Mouse (Mus musculus): ENCODE data around the gene Rrbp1. TPM values are rescaled to one million over a fixed set of nuclear protein-coding genes. Genes with fewer than 3 reads are reported as not detected.
A peak's percentile ranks its signal among the peaks of the same experiment; 100 is the strongest.

Gene Rrbp1
- polyA plus RNA-seq, 2 experiments from 2014 or later: 35.6 to 47.4 TPM

GRCm38 (mm10) chr2:143914760-143915599, 96.1 kb downstream of the Rrbp1 start, which contains the start of gene Dstn:
Gene Dstn (plus strand): TSS chr2:143915320.
- peak; percentile 89 for ATAC-seq

GRCm38 (mm10) chr2:143914221-143914620, 96.8 kb downstream of the Rrbp1 start:
- no peak for ATAC-seq

DNA sequence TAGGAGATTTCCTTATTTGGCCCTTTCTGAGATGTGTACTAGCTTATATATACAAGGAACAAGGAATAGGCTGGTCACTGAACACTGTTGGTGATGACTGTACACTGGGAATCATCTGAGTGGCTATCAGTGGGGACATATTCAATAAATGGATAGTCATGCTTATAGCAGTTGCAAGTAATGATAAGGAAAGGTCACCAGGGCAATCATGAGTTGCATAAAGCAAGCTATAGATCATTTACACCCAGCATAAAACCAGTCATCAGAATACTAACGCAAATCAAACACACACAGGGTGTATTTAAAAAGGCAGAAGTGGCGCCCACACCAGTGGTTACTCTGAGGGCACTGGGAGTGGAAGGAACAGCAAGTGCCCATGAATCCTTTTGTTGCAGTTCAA, 98.9 kb downstream of the Rrbp1 start:
- ATAC-seq: no peak

- no peak for ATAC-seq
Measured at GRCm38 (mm10) chr2:143909230-143909629, 101.8 kb downstream of the Rrbp1 start.

GRCm38 (mm10) chr2:143904896-143905295, 106.2 kb downstream of the Rrbp1 start:
- ATAC-seq: no peak

- ATAC-seq: peak; percentile 45
Measured at GRCm38 (mm10) chr2:143903376-143904045, 107.6 kb downstream of the Rrbp1 start.

DNA sequence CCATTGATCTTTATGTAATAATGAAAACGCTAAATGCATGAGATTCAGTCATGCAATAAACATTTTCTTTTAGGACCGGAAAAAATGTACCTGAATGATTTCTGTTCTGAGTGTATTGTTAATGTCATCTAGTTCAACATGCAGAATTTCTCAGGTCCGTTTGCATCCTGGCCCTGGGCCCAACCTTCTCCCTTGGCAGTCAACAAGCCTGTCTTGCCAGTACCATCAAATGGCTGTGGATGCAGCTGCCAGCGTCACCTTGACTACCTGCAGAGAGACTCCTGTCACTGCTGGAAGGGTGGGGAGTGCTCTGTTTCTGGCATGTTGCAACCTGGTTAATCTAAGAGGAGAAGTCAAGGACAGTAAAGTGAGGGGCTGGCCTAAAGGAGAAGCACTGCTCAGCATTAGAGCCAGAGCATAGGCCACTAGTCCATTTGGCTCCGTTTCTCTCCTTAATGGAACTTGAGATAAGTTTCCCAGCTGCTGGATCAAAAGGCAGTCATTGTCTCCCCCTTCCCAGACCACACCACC, 110.2 kb downstream of the Rrbp1 start:
- ATAC-seq: no peak

- ATAC-seq: no peak
Measured at GRCm38 (mm10) chr2:143899470-143900220, 111.4 kb downstream of the Rrbp1 start.

Other genes starting within 250 kb of the Rrbp1 start
- not detected for gene Bfsp1, start 148.1 kb downstream of the Rrbp1 start, polyA plus RNA-seq (2017; shearing (Covaris generic))
- 10 to 100 TPM; 26.4 to 27.2 TPM for gene Dstn, start 95.9 kb downstream of the Rrbp1 start, polyA plus RNA-seq (2017; shearing (Covaris generic))
- gene Banf2, start 21.8 kb upstream of the Rrbp1 start, polyA plus RNA-seq (2017; shearing (Covaris generic)): not detected

All from CD4-positive, CD25-positive, alpha-beta regulatory T cell, adult 4 months (primary cell).